Mouse (Mus musculus) small intestine, adult 2 months (tissue): Measurements from ENCODE around the gene Trappc3.

Experiments
- CTCF ChIP-seq: fragments of 200-500 bp; IDR thresholded peaks from 2 replicates; pipeline ENCODE4 v1.5.1; 2012; ENCODE audit warnings: low read depth, mild to moderate bottlenecking, control low read depth, inconsistent platforms, low read length, moderate library complexity, mixed read lengths; ENCODE audit not compliant: insufficient replicate concordance, insufficient read length; ENCODE audit errors: extremely low read depth
- POLR2A ChIP-seq: fragments of 200-500 bp; IDR thresholded peaks from 2 replicates; pipeline ENCODE4 v1.6.1; 2012; ENCODE audit warnings: low read depth, mild to moderate bottlenecking, control low read depth, inconsistent platforms, low read length, moderate library complexity

GRCm38 (mm10) chr4:126295937-126296336 lies 33.8 kb downstream of the Trappc3 start:
- TF ChIP-seq CTCF (no peak), POLR2A (no peak)
